Mouse (Mus musculus): ENCODE measurements around the gene Coq8b.

Coq8b gene

GRCm38 (mm10) chr7:27274916-27275315 lies 42.1 kb downstream of the Coq8b start:
- DNase-seq = no peak

GRCm38 (mm10) chr7:27276021-27276420 lies 43.2 kb downstream of the Coq8b start:
- DNase-seq = no peak

- DNase-seq = no peak
These were observed 44.4 kb downstream of the Coq8b start for GRCm38 (mm10) chr7:27277191-27277590.

- DNase-seq = no peak
These were observed 48.9 kb downstream of the Coq8b start for GRCm38 (mm10) chr7:27281717-27282116.

DNA sequence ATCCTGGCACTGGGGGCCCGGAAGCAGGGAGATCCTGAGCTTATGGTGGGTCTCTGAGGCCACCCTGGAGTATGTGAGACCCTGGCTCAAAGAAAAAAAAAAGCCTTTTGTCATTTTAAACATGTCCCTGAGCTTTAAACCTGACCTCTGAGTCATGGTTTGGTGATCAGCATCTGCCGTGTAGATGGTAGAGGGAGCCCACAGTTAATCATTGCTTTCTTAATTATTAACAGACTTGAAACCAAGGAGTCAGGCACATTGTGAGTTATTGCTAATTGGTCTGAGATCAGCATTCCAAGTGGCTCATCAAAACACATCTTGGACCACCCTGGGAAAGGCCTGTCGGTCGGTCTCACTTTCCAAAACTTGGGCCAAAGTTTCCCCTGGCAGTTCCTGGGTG lies 49.4 kb downstream of the Coq8b start:
- DNase-seq = no peak

GRCm38 (mm10) chr7:27284865-27285697 lies 52.3 kb downstream of the Coq8b start:
- peak; percentile 70 for DNase-seq

- peak; percentile 84 for DNase-seq
These were observed 52.9 kb downstream of the Coq8b start for GRCm38 (mm10) chr7:27285698-27286066.

- DNase-seq = no peak
These were observed 55.9 kb downstream of the Coq8b start for GRCm38 (mm10) chr7:27288732-27289131.

GRCm38 (mm10) chr7:27290555-27290954 lies 57.7 kb downstream of the Coq8b start:
- DNase-seq = no peak

- peak; percentile 57 for DNase-seq
These were observed 59.1 kb downstream of the Coq8b start for GRCm38 (mm10) chr7:27291795-27292466.

DNA sequence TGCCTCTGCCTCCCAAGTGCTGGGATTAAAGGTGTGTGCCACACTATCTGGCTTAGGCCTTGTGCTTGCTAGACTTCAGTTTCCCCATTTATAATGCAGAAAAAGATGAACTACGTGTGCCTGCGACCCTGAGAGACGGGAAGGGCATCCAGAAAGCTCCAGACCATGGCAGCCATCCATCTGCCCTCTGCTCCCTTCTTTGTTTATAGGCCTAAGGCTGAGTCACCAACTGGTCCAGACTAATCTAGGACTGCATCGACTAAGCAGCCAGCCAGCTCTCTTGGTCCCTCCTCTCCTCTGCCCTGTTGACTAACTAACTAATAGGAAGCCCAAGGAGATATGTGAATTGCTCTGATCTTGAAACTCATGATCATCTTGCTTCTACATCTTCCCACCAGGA lies 63.1 kb downstream of the Coq8b start:
- DNase-seq = no peak

- DNase-seq = no peak
These were observed 63.7 kb downstream of the Coq8b start for GRCm38 (mm10) chr7:27296518-27296917.

GRCm38 (mm10) chr7:27298033-27298610 lies 65.3 kb downstream of the Coq8b start:
- no peak for DNase-seq

DNA sequence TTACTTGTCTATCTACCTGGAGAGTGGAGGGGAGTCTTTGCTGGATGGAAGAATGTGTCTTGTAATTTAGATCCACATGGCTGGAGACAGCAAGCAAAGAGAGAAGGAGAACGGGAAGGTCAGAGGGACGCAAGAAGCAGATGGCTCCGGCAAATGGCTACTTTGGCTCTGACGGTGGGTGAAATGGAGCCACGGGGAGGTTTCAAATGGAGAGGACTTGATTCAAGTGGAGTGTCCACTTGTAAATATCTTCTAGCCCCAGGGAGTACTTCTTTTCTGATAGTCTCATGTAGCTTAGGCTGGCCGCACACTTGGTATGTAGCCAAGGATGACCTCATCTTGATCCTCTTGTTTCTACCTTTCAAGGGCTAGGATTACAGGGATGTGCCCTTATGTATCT lies 66.0 kb downstream of the Coq8b start:
- no peak for DNase-seq

DNA sequence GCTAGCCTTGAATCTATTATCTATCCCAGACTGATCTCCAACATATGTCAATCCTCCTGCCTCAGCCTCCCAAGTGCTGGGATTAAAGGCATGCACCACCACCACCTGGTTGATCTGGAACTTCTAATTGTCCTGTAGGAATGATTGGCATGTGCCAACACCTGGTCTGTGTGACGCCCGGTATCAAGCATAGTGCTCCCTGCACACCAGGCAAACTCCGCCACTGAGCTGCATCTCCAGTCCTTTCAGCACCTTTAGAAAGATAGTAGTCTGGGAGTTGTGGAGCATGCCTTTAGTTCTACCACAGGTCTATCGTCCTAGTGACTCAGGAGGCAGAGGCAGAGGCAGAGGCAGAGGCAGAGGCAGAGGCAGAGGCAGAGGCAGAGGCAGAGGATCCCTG lies 67.5 kb downstream of the Coq8b start:
- DNase-seq = no peak

DNA sequence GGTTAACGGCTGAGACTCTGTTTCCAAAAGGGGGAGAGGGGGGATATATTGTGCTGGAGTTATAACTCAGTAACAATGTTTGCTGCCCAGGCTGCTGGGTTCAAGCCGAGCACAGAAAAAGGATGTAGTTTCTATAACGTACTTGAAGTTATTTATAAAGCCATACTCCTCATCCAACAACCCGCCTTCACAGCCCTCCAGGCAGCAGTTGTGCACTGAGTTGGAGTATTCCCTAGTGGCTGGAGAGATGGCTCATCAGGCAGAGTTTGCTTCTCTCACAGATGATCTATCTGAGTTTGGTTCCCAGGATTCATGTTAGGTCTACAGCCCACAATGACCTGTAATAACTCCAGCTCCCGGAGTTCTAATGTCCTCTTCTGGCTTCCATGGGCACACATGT lies 68.0 kb downstream of the Coq8b start:
- DNase-seq = no peak

DNA sequence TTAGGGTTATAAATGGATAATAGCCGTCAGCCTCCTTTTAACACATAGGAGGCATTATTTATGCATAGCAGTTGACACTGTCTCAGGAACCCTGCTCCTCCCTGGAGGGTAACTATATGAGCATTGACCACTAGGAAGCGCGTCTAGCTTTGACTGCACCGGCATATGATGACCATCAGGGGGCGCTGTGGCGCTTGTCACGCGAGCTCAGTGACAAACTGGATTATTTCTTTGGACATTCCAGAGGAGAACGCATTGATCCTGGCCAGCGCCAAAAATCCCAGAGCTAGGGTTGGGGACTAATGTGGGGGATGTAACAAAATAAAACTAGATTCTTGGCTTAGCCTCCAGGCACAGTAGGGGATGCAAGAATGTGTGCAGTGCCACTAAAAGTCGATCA lies 69.3 kb downstream of the Coq8b start:
- peak; percentile 87 for DNase-seq

GRCm38 (mm10) chr7:27305091-27305730 lies 72.4 kb downstream of the Coq8b start:
- no peak for DNase-seq

GRCm38 (mm10) chr7:27306161-27307160 lies 73.6 kb downstream of the Coq8b start:
- DNase-seq = peak; percentile 74

- peak; percentile 43 for DNase-seq
These were observed 74.7 kb downstream of the Coq8b start for GRCm38 (mm10) chr7:27307551-27307950.

Measured in kidney, postnatal 10 days (tissue).